Mouse (Mus musculus) cerebellum, adult 11-12 months (tissue): ENCODE results near the gene Plcxd1.
"Not testable (repeated sequence)": the region's sequence is repeated elsewhere in the genome, so short reads cannot be mapped to it uniquely, and the experiment has no call there.

ENCODE experiments used
- DNase-seq: peaks from one replicate; pipeline ENCODE4 v3.0.0; 2022

The Plcxd1 gene

DNA sequence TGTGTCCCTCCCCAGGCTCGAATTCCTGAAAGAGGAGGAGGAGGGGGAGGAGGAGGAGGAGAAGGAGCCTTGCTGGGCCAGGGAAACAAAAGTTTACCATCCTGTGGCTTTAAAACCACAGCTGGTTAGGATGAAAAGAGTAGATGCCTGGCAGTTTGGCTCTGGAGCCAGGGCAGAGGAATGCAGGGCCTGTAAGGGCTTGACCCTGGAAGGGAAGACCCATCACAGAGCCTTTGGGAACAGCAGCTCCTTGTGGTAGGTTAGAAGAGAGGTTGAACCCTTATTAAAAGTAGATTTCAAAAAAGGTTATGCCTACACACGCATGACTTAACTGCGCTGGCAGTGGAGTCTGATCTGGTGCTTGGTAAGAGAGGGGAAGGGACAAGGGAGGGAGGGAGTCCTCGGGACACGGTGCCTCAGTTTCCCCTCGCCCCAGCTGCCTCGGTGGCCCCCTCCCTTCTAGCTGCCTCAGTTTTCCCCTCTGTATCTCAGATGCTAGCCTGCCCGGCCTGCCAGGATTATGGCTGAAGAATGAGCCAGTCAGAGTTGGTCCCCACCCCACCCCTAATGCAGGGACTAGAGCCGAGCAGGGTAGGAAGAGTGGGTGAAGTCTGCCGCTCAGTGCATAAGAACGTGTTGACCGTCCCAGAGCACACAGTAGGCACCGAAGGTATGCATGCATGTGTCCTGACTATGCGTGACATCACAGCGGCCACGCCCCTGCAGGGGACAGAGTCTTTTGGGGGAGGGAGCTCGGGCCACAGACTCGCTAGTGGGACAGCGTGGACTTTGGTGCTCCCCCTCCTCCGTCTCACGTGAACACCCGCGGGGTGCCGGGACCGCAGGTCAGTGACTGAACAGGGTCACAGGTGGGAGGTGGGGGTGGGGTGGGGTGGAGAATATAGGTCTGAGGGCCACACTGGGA, at the start of gene Plcxd1:
Plcxd1 (plus strand) TSS at position 314 of the 925 bp plus-strand sequence.
- DNase-seq: peak; percentile 68

DNA sequence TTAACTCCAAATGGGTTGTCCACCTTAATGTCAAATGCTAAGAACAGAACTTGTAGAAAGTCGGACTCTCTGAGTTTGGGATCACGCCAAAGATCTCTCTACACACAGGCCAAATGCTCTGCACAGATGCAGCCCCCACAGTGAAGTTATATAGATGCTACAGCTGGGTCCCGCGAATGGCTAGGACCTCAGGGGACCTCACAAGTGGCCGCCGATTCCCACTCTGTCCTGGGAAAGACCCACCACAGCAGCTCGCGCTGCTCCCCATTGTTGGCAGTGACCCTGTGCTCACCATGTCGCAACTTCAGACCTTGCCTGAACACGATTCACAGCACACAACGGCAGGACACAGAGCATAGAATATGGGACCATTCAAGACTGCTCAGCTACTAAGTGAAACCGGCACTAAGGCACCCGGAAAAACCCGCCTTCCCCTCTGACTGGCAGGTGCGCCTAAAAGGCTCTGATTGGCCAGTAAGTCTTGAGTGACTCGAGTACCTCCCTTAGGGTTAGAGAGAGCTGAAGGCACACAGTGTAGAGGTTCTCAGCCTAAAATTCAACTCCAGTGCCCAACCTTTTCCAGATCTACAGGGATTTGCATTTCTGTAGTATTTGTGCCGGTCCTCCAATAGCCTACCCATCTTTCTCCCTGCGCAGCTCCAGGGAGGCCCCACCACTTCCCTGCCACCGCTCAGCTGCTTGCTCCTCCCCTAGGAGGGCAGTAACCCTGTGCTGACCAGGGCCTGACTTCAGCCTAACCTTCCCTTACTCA, 41.9 kb upstream of the Plcxd1 start:
- peak; percentile 83 for DNase-seq

DNA sequence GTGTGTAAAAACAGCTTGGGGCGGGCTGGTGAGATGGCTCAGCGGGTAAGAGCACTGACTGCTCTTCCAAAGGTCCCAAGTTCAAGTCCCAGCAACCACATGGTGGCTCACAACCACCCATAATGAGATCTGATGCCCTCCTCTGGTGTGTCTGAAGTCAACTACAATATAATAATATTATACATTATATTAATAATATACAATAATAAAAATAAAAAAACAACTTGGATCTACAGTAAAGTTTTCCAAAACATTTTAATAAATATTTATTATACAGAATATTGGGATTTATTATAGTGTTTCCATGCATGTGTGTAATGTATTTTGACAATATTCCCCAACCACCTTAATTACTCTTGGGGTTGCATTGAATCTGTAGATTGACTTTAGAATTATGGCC, 27.4 kb upstream of the Plcxd1 start, which contains the start of gene Gm17655:
Gm17655 (minus strand) TSS at position 101 of the 400 bp plus-strand sequence.
- DNase-seq: not testable (repeated sequence)

DNA sequence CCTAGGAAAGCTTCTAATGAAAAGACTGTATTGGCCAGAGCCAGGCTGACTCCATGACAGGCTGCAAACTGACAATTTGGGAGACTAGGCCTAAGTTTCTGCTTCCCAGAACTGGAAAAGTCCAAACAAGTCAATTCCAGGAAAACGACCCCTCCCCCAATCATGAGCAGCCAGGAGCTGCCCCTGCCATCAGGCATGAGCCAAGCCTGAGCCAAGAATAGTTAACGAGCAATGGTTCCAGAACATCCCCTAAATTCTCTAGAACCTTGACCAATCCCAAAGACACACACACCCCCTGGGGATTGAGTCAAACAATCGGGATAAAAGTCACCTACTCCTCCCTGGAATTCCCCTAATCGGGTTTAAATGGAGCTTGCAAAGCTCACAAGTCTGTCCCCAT, 16.8 kb upstream of the Plcxd1 start:
- DNase-seq: no peak

DNA sequence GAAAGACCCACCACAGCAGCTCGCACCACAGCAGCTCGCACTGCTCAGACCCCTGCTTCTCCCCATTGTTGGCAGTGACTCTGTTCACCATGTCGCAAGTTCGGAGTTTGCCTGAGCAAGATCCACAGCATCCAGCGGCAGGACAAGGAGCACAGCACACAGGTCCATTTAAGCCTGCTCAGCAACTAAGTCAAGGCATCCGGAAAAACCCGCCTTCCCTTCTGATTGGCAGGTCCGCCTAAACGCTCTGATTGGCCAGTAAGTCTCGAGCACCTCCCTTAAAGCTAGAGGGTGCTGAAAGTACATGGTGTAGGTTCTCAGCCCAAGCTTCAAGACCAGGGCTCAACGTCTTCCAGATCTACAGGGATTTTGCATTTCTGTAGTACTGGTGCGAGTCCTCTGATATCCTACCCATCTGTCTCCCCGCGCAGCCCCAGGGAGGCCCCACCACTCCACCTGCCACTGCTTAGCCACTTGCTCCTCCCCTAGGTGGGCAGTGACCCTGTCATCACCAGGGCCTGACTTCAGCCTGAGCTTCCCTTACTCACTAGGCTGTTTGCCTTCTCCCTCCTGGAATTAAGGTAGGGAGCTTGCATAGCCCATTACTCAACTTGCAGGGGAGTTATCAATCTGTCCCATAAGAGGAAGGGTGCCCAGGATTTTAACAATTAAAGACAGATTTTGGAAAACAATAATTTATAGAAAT, 13.5 kb upstream of the Plcxd1 start:
- no peak for DNase-seq

DNA sequence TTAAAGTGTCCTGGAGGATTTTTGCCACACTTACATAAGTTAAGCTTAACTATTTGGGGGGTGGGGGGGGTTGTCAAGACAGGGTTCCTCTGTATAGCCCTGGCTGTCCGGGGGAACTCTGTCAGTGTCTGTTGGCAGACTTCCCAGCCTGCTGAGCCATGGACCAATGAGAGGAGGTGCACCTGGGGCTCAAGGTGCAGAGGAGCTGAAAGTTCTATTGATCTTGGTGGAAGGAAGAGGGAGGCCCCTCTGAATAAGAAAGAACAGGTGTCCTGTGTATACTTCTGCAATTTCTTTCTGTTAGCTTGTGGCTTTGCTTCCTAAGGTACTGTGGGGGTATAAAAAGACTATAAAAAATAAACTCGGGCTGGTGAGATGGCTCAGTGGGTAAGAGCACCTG, 8.2 kb upstream of the Plcxd1 start:
- DNase-seq: no peak

DNA sequence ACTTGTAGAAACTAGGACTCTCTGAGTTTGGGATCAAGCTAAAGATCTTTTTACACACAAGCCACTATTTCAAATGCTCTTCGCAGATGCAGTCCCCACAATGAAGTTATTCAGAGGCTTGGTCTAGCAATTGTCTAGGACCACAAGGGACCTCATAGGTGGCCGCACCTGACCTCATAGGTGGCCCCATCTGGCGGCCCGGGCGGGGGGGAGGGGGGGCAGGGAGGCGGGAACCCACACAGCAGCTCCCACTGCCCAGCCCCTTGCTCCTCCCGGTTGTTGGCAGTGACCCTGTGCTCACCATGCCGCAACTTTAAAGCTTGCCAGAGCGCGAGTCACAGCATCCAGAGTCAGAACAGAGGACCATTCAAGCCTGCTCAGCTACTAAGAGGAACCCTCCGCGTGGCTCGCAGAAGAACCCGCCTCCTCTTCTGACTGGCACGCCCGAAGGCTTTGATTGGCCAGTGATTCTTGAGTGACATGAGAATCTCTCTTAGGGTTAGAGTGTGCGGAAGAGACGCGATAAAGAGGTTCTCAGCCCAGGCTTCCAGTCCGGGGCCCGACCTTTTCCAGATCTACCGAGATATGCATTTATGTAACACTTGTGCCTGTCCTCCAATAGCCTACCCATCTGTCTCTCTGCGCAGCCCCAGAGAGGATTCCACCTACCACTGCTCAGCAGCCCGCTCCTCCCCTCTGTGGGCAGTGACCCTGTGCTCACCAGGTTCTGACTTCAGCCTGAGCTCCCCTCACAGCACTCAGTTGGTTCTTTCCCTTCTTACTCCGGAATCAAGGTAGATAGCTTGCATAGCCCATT, 5.5 kb upstream of the Plcxd1 start, which contains the start of gene Gm35315:
Gm35315 (minus strand) TSS at position 391 of the 817 bp plus-strand sequence.
- DNase-seq: peak; percentile 90

DNA sequence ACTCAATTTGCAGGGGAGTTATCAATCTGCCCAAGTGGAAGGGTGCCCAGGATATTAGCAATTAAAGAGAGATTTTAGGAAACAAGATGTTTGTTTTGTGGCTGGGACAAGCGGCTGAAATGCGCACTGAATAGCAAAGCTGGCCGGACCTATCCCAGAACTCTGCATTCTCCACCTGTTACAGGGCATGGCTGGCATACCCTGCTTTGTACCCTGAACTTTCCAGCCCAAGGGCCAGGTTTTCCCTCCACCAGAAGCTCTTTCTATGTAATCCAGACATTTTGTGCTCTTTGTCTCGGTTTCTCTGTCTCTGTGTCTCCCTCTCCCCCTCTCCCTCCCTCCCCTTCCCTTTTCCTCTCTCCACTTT, 4.9 kb upstream of the Plcxd1 start:
- DNase-seq: no peak

DNA sequence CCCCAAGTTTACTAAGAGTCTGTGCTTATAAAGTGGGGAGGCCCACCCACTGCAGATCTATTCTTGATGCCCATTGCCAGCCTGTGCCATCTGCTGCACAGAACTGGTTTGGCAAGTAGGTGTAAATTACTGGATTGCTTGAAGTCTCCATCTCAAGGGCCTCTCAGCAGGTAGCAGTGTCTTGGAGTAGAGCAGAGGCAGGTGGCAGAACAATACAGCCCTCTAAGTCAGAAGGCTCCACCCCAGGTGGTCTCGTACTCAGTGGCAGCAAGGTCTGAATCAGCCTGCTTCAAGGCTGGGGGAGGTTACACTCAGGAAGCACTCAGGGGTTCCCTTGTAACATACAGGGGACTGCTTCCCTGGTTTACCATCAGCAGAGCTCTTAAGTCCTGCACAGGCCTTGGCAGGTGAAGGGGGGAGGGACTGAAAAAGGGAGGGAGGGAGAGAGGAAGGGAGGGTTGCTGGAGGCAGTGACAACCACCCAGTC, 735 bp upstream of the Plcxd1 start:
- DNase-seq: peak; percentile 46

DNA sequence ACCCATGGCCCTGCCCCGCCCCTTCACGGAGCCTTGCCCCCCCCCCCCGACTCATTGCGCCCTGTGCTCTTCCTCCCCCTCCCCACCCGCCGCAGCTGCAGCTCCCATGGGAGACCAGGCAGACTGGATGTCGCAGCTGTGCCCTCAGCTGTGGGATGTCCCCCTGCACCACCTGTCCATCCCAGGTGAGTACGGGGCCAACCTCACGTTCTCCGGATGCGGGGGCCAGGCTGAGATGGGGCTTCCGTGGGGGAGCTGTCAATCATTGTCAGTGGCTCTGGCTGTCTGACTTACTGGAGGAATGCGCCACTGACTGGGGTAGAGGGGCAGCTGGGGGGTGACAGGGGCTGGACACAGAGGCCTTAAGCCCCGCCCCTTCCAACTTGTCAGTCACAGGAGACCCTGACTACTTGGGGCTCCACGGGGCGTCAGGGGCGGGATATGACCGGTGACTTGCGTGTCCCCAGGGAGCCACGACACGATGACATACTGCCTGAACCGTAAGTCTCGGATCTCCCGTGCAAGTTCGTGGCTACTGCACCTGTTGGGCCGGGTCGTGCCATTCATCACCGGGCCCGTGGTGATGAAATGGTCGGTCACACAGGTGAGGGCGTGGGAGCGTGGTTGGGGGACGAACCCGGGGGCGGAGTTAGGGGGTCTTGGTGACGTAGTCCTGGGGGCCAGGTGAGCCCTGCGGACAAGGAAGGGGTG, 1.3 kb downstream of the Plcxd1 start:
- peak; percentile 81 for DNase-seq

DNA sequence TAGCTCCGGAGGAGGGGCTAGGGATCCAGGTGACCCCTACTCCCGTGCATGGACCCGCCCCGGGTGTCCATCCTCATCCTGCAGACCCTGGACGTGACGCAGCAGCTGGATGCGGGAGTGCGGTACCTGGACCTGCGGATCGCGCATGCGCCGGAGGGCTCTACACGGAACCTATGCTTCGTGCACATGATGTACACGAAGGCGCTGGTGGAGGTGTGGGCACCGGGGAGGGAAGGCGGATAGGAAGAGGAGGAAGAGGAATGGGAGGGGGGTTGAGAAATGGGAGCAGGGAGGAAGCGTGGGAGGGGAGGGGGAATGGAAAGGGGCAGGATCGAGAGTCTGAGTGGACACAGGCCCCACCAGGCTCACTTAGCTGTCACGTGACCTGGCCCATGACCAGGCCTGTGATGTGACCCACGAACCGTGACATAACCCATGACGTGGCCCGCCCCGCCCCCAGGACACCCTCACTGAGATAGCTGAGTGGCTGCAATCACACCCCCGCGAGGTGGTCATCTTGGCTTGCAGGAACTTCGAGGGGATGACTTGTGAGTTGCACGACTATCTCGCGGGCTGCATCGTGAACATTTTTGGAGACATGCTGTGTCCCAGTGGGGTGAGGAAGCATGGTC, 2.1 kb downstream of the Plcxd1 start:
- peak; percentile 85 for DNase-seq

DNA sequence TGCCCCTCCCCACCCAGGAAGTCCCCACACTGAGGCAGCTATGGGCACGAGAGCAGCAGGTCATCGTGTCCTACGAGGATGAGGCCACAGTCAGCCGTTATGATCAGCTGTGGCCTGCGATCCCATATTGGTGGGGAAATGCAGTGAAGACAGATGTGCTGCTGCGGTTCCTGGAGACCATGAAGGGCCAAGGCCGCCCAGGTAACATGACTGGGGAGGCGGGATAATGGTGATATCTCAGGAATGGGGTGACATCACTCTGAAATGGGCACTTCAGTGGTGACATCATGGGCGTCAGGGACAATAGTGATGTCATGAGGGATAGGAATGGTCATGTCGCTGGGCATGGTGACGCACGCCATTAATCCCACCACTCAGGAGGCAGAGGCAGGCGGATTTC, 2.7 kb downstream of the Plcxd1 start:
- DNase-seq: peak; percentile 51

DNA sequence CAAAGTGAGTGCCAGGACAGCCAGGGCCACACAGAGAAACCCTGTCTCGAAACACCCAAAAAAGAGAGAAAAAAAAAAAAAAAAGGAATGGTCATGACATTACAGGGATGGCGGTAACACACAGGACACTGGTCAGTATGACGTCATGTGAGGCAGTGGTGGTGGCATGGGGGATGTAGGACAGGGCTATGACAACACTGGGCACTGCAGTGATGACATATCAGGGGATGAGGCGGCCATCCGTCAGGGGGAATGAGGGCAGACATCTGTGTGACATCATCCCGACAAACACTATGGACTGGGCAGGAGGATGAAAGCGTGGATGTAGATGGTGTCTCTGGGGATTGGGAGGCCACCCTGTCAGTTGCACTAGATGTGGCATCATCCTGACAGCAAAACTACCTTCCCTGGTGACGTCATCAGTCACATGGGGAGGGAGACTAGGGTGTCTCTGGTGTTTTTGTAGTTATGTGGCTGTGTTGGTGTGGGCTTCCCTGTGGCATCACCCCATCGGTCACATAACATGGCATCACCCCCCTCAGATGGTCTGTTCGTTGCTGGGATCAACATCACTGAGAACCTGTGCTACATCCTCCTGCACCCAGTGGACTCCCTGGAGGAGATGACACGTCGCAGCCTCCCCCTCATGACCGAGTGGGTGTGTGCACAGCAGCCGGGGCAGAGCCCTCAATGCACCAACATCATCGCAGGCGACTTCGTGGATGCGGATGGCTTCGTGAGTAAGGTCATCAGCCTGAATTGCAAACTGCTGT, 3.3 kb downstream of the Plcxd1 start:
- peak; percentile 48 for DNase-seq

DNA sequence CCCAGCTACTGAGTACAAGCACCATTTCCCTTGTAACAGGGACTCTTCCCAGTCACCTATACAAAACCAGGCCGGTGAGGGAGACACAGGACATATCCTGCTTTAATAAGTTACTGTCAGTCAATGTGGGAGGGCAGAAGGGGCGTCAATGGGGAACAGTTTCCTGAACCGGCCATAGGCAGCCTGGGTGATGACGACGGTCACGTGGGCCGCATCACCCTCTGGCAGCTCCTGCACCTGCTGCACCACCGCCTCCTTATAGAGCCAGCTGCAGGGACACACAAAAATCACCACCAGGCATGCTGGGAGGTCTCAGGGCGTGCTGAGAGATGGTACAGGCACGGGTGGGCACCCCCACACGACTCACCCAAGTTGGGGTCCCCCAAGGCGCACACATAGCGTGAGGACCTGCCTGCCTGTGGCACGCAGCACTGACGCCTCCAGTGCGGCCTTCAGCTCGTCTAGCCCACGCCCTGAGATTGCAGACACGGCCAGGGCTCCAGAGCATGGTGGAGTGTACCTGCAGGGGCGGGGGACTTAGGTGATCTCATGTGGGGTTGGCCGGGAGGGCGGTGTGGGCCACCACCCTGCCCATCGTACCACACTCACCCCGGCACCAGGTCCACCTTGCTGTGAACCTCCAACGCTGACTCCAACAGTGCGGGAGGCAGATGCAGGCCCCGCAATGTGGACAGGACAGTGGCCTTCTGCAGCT, 4.3 kb downstream of the Plcxd1 start:
- peak; percentile 58 for DNase-seq

DNA sequence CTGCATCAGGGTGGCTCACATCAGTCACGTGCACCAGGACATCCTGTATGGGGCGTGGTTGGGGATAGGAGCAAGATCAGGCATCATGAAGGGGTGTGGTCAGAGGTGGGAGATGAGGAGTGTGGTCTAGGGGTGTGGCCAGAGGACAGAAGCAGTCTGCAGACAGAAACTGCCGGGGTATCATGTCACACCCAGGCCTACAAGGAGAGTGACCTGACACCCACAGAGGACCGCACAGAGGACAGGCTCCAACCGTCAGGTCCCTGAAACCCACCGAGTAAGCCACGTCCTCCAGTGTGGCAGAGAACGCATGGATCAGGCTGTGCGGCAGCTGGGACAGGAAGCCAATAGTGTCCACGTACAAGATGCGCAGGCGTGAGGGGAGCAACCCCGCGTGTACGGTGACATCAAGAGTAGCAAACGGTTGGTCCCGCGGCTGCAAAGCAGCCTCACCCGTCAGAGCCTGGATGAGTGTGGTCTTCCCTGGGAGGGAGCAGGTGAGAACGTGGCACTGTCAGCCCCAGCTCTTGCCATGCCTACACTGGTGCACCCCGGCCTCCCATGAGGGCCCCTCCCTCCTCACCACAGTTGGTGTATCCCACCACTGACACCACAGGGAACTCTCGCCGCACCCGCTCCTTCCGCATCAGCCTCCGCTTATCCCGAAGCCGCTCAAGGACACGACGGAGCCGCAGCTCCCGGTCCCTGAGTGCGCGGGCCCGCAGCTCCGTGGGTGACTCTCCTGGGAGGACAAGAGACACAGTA, 5.0 kb downstream of the Plcxd1 start:
- DNase-seq: peak; percentile 67

DNA sequence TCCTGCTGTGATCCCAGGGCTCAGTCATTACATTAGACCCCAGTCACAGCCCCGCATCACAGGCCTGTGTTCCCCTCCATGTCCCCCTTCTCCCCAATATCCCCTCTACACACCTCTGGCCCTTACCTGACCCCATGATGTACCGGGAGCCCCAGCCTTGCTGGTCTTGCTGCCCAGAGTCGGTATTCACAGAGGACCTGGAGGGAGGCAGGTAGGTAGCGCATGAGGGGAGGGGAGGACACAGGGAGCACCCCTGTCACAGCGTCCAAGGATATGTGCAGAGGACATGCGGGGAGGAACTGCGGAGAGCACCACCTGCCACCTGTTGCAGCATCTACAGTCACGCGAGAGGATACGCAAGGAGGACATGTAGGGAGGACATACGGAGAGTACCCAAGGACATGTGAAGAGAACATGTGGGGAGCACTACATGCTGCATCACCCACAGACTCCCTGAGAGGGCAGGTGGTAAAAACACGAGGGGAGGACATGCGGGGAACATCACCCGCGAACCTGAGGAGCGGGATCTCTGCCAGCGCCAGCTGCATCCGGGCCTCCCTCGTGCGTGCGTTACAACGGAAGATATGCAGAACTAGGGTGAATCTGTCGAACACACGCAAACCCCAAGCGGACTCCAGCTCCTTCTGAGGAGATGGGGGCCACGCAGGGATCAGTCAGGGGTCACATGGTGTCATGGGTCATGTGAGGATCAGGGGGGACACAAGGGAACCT, 6.5 kb downstream of the Plcxd1 start:
- peak; percentile 71 for DNase-seq

DNA sequence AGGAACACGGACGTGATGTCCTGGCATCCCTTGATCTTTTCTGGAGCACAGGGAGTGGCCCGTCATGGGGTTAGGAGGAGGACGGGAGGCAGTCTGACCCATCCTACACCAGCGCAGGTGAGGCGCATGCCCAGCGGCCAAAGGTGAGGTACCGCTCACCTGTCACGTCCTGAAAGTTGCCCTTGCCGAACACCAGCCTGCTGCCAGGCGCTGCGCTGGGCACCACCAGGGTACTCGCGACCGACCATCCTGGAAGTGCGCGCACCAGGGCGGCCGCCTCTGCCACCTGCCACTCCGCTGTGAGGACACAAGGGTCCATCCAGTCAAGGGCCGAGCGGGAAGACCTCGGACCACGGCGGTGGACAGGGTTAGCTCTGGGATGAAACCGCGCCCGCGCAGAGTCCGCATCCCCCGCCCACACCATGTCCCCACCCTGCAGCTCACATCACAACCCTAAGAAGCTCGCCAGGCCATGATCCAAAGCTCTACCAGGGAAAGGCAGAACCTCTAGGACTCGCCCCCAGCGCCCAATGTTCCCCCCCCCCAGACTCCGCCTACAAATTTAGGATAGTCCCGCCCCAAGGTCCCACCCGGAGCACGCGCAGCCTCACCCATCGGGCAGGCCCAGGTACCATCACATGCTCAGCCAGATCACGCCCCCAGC, 7.3 kb downstream of the Plcxd1 start:
- peak; percentile 83 for DNase-seq
